Mouse (Mus musculus): ENCODE data around the gene Klf12. TPM values are rescaled to one million over a fixed set of nuclear protein-coding genes. Genes with fewer than 3 reads are reported as not detected.

Gene Klf12
- polyA plus RNA-seq, 2 experiments = 2.8 to 3.2 TPM

DNA sequence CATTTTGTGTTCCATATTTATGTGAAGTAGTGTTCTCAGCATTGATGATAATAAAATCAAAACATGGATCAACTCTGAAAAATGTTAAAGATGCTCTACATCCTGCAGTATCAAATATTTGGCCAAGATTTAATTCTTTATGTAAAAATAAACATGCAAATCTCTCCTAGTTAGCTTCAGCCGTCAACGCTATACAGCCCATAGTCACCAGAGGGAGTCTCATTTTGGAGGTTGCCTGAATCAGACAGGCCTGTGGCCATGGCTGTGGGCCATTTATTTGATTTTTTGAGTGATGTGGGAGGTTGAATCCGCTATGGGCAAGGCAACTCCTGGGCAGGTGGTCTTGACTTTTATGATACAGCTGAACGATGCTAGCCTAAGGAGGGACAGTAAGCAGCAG lies 329.3 kb downstream of the Klf12 start:
- TF ChIP-seq EP300 (IDR thresholded peaks at IDR 0.05; ENCODE audit: low read depth) = no peak
- TF ChIP-seq CTCF (IDR thresholded peaks at IDR 0.05; ENCODE audit: low read depth) = no peak
- DNase-seq (ENCODE audit: low read depth in 3 of 3, low spot score in 3 of 3) (no peak), ATAC-seq (ENCODE audit: insufficient read depth) (no peak)
- H3K9me3 ChIP-seq (ENCODE audit: control insufficient read depth, low read length) = no peaks in the 10 kb centered on the region
- H3K9ac ChIP-seq (replicated peaks) = no peak overlapping the region
- 67% methylated on average over 4 of the region's 4 CpGs for WGBS (ENCODE audit: insufficient replicate concordance)
- no peaks in the 10 kb centered on the region for H3K36me3 ChIP-seq (replicated peaks; ENCODE audit: control insufficient read depth, insufficient read depth, low read depth)
- H3K4me1 ChIP-seq (replicated peaks; ENCODE audit: control insufficient read depth in 2 of 2, insufficient read depth in 2 of 2, low read length in 1 of 2) = no peaks in the 10 kb centered on the region
- no peaks in the 10 kb centered on the region for H3K27me3 ChIP-seq (ENCODE audit: control insufficient read depth, insufficient read depth, low read length)
- no peak overlapping the region for H3K4me2 ChIP-seq (ENCODE audit: low read depth)
- no peak overlapping the region for H3K27ac ChIP-seq
- H3K4me3 ChIP-seq (ENCODE audit: insufficient read depth in 1 of 2, low read depth in 2 of 2, low read length in 2 of 2) = no peak overlapping the region

DNA sequence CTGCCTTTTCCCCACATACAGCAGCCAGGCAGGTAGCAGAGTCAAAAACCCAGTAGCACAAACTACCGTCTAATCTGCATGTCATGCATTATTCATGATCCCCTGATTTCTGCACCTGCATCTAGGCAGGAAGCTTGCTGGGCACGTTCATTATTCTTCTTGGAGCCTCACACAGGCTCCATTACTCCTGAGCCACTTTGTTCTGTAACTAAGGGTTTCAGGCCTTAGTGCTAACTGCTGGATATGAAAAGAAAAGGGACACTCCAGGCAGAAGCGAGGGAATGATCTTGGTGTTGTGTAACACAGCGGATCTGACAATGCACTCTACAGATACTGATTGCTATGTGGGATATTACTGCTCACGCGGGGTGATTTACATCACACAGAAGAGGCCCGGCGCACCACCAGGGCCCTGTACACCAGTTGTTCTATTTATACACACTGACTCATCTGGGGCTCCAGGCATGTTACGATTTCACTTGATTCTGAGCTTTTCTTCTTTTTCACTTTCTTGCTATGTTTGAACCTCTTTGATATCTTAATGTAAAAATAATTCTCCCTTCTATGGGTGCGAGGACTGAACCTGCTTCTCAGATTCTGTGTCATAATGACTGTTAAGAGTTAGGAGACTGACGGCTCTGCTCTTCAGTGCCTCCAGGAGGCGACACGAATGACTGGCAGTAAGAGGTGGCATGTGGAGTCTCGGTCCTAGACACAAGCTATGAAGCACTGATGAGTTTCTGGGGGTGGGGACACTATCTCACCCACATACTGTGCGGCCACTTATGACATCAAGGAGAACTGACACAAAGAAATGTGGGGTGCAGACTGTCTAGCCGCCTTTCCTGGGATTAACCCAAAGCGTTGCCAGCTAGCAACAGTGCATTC lies 340.0 kb downstream of the Klf12 start:
- no peak for ATAC-seq (ENCODE audit: insufficient read depth)
- no peak overlapping the region for H3K9ac ChIP-seq (replicated peaks)
- H3K4me1 ChIP-seq (replicated peaks; ENCODE audit: control insufficient read depth in 2 of 2, insufficient read depth in 2 of 2, low read length in 1 of 2) = peaks cover 0 to 8% of the 10 kb centered on the region in 2 experiments; a peak in 2 of 4 replicates
- TF ChIP-seq CTCF (IDR thresholded peaks at IDR 0.05; ENCODE audit: low read depth) = no peak
- TF ChIP-seq EP300 (IDR thresholded peaks at IDR 0.05; ENCODE audit: low read depth) = no peak
- H3K4me2 ChIP-seq (ENCODE audit: low read depth) = no peak overlapping the region
- no peaks in the 10 kb centered on the region for H3K27me3 ChIP-seq (ENCODE audit: control insufficient read depth, insufficient read depth, low read length)
- no peak overlapping the region for H3K27ac ChIP-seq
- WGBS (ENCODE audit: insufficient replicate concordance) = 65% methylated on average over 17 of the region's 17 CpGs
- DNase-seq (ENCODE audit: low read depth in 3 of 3, low spot score in 3 of 3) = no peak
- H3K9me3 ChIP-seq (ENCODE audit: control insufficient read depth, low read length) = no peaks in the 10 kb centered on the region
- H3K36me3 ChIP-seq (replicated peaks; ENCODE audit: control insufficient read depth, insufficient read depth, low read depth) = no peaks in the 10 kb centered on the region
- H3K4me3 ChIP-seq (ENCODE audit: insufficient read depth in 1 of 2, low read depth in 2 of 2, low read length in 2 of 2) = no peak overlapping the region

DNA sequence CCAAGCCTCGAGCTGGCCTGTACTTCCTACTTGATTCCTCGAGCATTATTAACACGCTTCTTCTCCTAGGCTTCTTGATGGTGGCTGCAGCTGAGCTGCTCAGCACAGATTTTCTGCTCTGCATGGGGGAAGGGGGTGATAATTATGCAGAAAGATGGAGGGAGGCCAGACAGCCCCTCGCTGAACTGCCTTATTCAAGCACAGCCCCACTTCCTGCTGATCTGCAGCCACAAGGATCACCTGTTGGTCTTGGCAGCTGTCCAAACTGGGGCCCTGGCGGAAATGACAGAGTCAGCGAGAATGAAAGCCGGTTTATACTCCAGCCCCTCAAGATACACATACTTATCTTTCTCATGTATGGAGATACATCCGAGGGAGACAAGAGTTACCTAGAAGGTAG lies 341.3 kb downstream of the Klf12 start:
- no peak overlapping the region for H3K4me3 ChIP-seq (ENCODE audit: insufficient read depth in 1 of 2, low read depth in 2 of 2, low read length in 2 of 2)
- H3K36me3 ChIP-seq (replicated peaks; ENCODE audit: control insufficient read depth, insufficient read depth, low read depth) = no peaks in the 10 kb centered on the region
- no peak for ATAC-seq (ENCODE audit: insufficient read depth)
- no peaks in the 10 kb centered on the region for H3K9me3 ChIP-seq (ENCODE audit: control insufficient read depth, low read length)
- H3K9ac ChIP-seq (replicated peaks) = no peak overlapping the region
- no peak overlapping the region for H3K4me2 ChIP-seq (ENCODE audit: low read depth)
- H3K27me3 ChIP-seq (ENCODE audit: control insufficient read depth, insufficient read depth, low read length) = no peaks in the 10 kb centered on the region
- peak in 2 of 3 experiments; percentile 2 for DNase-seq (ENCODE audit: low read depth in 3 of 3, low spot score in 3 of 3)
- no peak overlapping the region for H3K27ac ChIP-seq
- WGBS (ENCODE audit: insufficient replicate concordance) = 22% methylated on average over 8 of the region's 8 CpGs
- TF ChIP-seq CTCF (IDR thresholded peaks at IDR 0.05; ENCODE audit: low read depth) (no peak), EP300 (IDR thresholded peaks at IDR 0.05; ENCODE audit: low read depth) (no peak)
- peaks cover 0 to 8% of the 10 kb centered on the region in 2 experiments; a peak in 2 of 4 replicates for H3K4me1 ChIP-seq (replicated peaks; ENCODE audit: control insufficient read depth in 2 of 2, insufficient read depth in 2 of 2, low read length in 1 of 2)

DNA sequence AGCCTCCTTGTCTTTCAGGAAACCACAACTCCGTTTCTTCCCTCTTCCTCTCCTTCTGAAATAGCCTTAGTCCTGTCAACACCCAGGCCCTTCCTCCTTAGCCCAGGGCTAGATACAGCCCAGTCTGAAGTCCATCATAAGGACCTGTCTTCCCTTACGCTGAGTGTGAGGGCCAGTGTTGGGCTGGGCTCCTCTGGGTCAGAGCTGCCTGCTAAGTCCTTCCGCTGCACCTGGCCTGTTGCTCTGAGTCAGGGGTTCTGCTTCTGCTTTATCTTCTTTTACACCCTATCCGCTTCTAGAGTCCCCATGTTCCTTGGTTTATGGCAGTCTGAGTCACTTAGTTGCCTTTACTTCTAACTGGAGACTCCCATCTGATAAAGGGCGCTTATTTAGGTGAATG lies 351.0 kb downstream of the Klf12 start:
- Histone ChIP-seq H3K9me3 (ENCODE audit: control insufficient read depth, low read length) (no peaks in the 10 kb centered on the region), H3K4me1 (replicated peaks; ENCODE audit: control insufficient read depth in 2 of 2, insufficient read depth in 2 of 2, low read length in 1 of 2) (no peaks in the 10 kb centered on the region), H3K36me3 (replicated peaks; ENCODE audit: control insufficient read depth, insufficient read depth, low read depth) (no peaks in the 10 kb centered on the region), H3K27me3 (ENCODE audit: control insufficient read depth, insufficient read depth, low read length) (no peaks in the 10 kb centered on the region), H3K9ac (replicated peaks) (no peak overlapping the region), H3K27ac (no peak overlapping the region), H3K4me3 (ENCODE audit: insufficient read depth in 1 of 2, low read depth in 2 of 2, low read length in 2 of 2) (no peak overlapping the region), H3K4me2 (ENCODE audit: low read depth) (no peak overlapping the region)
- no peak for TF ChIP-seq CTCF (IDR thresholded peaks at IDR 0.05; ENCODE audit: low read depth)
- no peak for TF ChIP-seq EP300 (IDR thresholded peaks at IDR 0.05; ENCODE audit: low read depth)
- DNase-seq (ENCODE audit: low read depth in 3 of 3, low spot score in 3 of 3) (no peak), ATAC-seq (ENCODE audit: insufficient read depth) (no peak)
- 19% methylated on average over 5 of the region's 5 CpGs for WGBS (ENCODE audit: insufficient replicate concordance)

DNA sequence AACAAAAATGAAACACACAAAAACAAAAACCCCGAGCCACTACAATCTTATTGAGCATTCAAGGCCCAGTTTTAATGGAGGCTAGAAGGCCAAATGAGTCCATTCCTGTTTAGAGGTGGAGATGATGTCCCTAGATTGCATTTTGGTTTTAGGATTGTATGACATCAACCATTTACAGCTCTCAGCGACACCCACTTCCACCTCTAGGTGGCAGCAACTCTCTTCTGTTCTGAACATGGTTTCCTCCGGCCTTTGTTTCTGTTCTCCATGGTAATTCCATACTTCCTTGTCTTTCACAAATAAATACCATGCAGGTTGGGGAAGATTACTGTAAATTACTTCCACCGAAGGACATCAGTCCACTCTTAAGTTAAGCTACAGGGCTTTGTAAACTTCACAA lies 352.6 kb downstream of the Klf12 start:
- Histone ChIP-seq H3K4me3 (ENCODE audit: insufficient read depth in 1 of 2, low read depth in 2 of 2, low read length in 2 of 2) (no peak overlapping the region), H3K27me3 (ENCODE audit: control insufficient read depth, insufficient read depth, low read length) (no peaks in the 10 kb centered on the region), H3K36me3 (replicated peaks; ENCODE audit: control insufficient read depth, insufficient read depth, low read depth) (no peaks in the 10 kb centered on the region), H3K27ac (no peak overlapping the region), H3K4me2 (ENCODE audit: low read depth) (no peak overlapping the region), H3K9me3 (ENCODE audit: control insufficient read depth, low read length) (no peaks in the 10 kb centered on the region), H3K9ac (replicated peaks) (no peak overlapping the region), H3K4me1 (replicated peaks; ENCODE audit: control insufficient read depth in 2 of 2, insufficient read depth in 2 of 2, low read length in 1 of 2) (no peaks in the 10 kb centered on the region)
- DNase-seq (ENCODE audit: low read depth in 3 of 3, low spot score in 3 of 3) = peak in 2 of 3 experiments; percentile 4 to 14
- TF ChIP-seq EP300 (IDR thresholded peaks at IDR 0.05; ENCODE audit: low read depth) (no peak), CTCF (IDR thresholded peaks at IDR 0.05; ENCODE audit: low read depth) (peak; percentile 62)
- ATAC-seq (ENCODE audit: insufficient read depth) = no peak
- 10% methylated on average over 4 of the region's 4 CpGs for WGBS (ENCODE audit: insufficient replicate concordance)
